Mouse (Mus musculus): ENCODE measurements at regions not wholly inside any gene's neighbourhood (a gene's known extent, or its start where the extent isn't known, plus 50 kb on each side); places are given as distances from the start of the nearest gene placed in this dataset.

GRCm38 (mm10) chr10:52529661-52530060 is 112.3 kb downstream of the Nus1 start:
- peak; percentile 6 for DNase-seq

- DNase-seq: no peak
Observed at GRCm38 (mm10) chr10:52530846-52531245, 113.5 kb downstream of the Nus1 start.

GRCm38 (mm10) chr10:52533278-52533892 is 116.0 kb downstream of the Nus1 start:
- DNase-seq: no peak

GRCm38 (mm10) chr10:52533893-52534287 is 116.5 kb downstream of the Nus1 start:
- DNase-seq: no peak

GRCm38 (mm10) chr10:52545566-52545965 is 128.2 kb downstream of the Nus1 start:
- no peak for DNase-seq

- DNase-seq: no peak
Observed at GRCm38 (mm10) chr10:52577383-52577782, 113.0 kb upstream of the Slc35f1 start.

GRCm38 (mm10) chr10:52577795-52578194 is 112.5 kb upstream of the Slc35f1 start:
- DNase-seq: no peak

GRCm38 (mm10) chr10:52578238-52578832 is 112.0 kb upstream of the Slc35f1 start:
- DNase-seq: no peak

- no peak for DNase-seq
Observed at GRCm38 (mm10) chr10:52593780-52594179, 96.6 kb upstream of the Slc35f1 start.
